In the genomic region with DNA sequence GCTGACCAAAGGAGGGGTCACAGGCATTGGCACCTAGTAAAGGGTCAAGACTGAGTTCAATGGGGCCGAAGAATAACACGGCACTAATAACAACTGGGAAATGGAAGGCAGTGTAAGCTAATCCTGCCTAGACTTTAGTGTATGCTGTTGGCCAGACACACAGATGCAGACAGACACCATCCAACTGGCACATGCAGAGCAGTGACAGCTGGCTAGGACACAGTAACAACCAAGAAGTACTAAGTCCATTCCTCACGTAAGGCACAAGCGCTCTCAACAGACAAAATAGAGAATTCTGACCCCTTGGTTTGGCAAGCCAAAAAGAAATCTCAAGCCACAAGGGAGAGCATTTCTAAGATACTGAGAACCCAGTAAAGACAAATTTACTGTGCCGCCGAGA, we compare ENCODE assay signal across 15 mouse cellular contexts. TPM values are rescaled to one million over a fixed set of nuclear protein-coding genes. Genes with fewer than 3 reads are reported as not detected.
DNase-seq lines count a peak whose midpoint lies in the region; ATAC-seq and TF ChIP-seq lines count a peak whose summit lies in the region.
"Had no signal": no experiment of that assay in that cellular context is flagged by ENCODE, and none has a peak within 500 bp of the region (broad histone marks: within the 10 kb centered on the region; RNA-seq: fewer than 3 reads in every experiment).

No protein-coding gene starts in this region.

- ATAC-seq in heart, embryonic 16.5 days (replicated peaks; ENCODE audit: extremely low read depth, insufficient read depth, low FRiP score), result no peak
- ATAC-seq in midbrain, postnatal 0 days (ENCODE audit: low FRiP score), result no peak
- ATAC-seq: midbrain, embryonic 15.5 days had no signal

- no peaks in the 10 kb centered on the region for H3K9me3 ChIP-seq in heart, embryonic 16.5 days (replicated peaks; ENCODE audit: control insufficient read depth, low read length)
- no peaks in the 10 kb centered on the region for H3K9me3 ChIP-seq in midbrain, embryonic 10.5 days (replicated peaks)
- H3K9me3 ChIP-seq in midbrain, postnatal 0 days (ENCODE audit: low read length), result no peaks in the 10 kb centered on the region
- H3K9me3 ChIP-seq: midbrain, embryonic 15.5 days had no signal

- peak overlapping the region; percentile 9; the same call in 1 of the 2 replicates for H3K27ac ChIP-seq in heart, embryonic 16.5 days (ENCODE audit: low read length)
- 0 out of 2 replicates have a peak overlapping the region, but pooled peaks have one; percentile 4 for H3K27ac ChIP-seq in midbrain, embryonic 10.5 days (replicated peaks)
- H3K27ac ChIP-seq in midbrain, postnatal 0 days (ENCODE audit: low read depth, low read length), result no peak overlapping the region
- H3K27ac ChIP-seq: left cerebral cortex, adult 2 months; midbrain, embryonic 15.5 days had no signal

- TF ChIP-seq CTCF in midbrain, postnatal 0 days (IDR thresholded peaks at IDR 0.05), result no peak

- H3K36me3 ChIP-seq in heart, embryonic 16.5 days (ENCODE audit: control insufficient read depth, insufficient read depth), result no peaks in the 10 kb centered on the region
- no peaks in the 10 kb centered on the region for H3K36me3 ChIP-seq in midbrain, embryonic 10.5 days
- no peaks in the 10 kb centered on the region for H3K36me3 ChIP-seq in midbrain, postnatal 0 days (ENCODE audit: insufficient read depth, low read length)
- H3K36me3 ChIP-seq: midbrain, embryonic 15.5 days had no signal

- intact Hi-C loops in heart, postnatal 14 days (cut with DNase I), result loop anchor here (5.0 kb wide), 4 partner anchors 47 to 112 kb away; no protein-coding TSS in a partner anchor

- peaks cover 36% of the 10 kb centered on the region for H3K4me1 ChIP-seq in heart, embryonic 16.5 days (ENCODE audit: control insufficient read depth, insufficient read depth, low read length)
- H3K4me1 ChIP-seq in midbrain, embryonic 10.5 days, result peaks cover 37% of the 10 kb centered on the region
- peaks cover 16% of the 10 kb centered on the region; the same call in 1 of the 2 replicates for H3K4me1 ChIP-seq in midbrain, postnatal 0 days (ENCODE audit: insufficient read depth, low read length)

- H3K4me2 ChIP-seq in heart, embryonic 16.5 days (ENCODE audit: low read depth, low read length), result peak overlapping the region; percentile 8; the same call in 1 of the 2 replicates
- no peak overlapping the region for H3K4me2 ChIP-seq in midbrain, postnatal 0 days (ENCODE audit: low read depth, low read length, poor library complexity, severe bottlenecking)
- H3K4me2 ChIP-seq: midbrain, embryonic 15.5 days had no signal

- H3K9ac ChIP-seq in heart, embryonic 16.5 days (ENCODE audit: low read length), result no peak overlapping the region
- H3K9ac ChIP-seq in midbrain, postnatal 0 days (replicated peaks; ENCODE audit: low read length, poor library complexity, severe bottlenecking), result no peak overlapping the region
- H3K9ac ChIP-seq: midbrain, embryonic 15.5 days had no signal

- H3K27me3 ChIP-seq in heart, embryonic 16.5 days (ENCODE audit: control insufficient read depth, insufficient read depth, low read length), result no peaks in the 10 kb centered on the region
- no peaks in the 10 kb centered on the region for H3K27me3 ChIP-seq in midbrain, embryonic 10.5 days (ENCODE audit: low read depth, poor library complexity, severe bottlenecking)
- no peaks in the 10 kb centered on the region for H3K27me3 ChIP-seq in midbrain, postnatal 0 days (ENCODE audit: insufficient read depth, low read length)
- H3K27me3 ChIP-seq: midbrain, embryonic 15.5 days had no signal

- peak; percentile 41 for DNase-seq in gastrocnemius, adult 18-20 months (ENCODE audit: low spot score)
- no peak for DNase-seq in gastrocnemius, postnatal 4 days (ENCODE audit: low spot score in 2 of 2)
- DNase-seq in heart, postnatal 14 days, result no peak
- no peak for DNase-seq in midbrain, embryonic 10.5 days (ENCODE audit: low spot score)
- DNase-seq in midbrain, postnatal 0 days (ENCODE audit: low spot score), result no peak
- no peak for DNase-seq in left cerebral cortex, adult 18-20 months (ENCODE audit: low spot score in 2 of 2)
- DNase-seq in ovary, postnatal 10 days (ENCODE audit: low spot score), result no peak
- DNase-seq: adrenal gland, adult 2 months; cerebellum, adult 18-20 months; kidney, adult 9 months; lung, postnatal 36 days; thymus, postnatal 14 days had no signal

- H3K4me3 ChIP-seq in heart, embryonic 16.5 days (ENCODE audit: low read length), result no peak overlapping the region
- no peak overlapping the region for H3K4me3 ChIP-seq in midbrain, embryonic 10.5 days
- no peak overlapping the region for H3K4me3 ChIP-seq in midbrain, postnatal 0 days (ENCODE audit: low read depth, low read length)
- H3K4me3 ChIP-seq: left cerebral cortex, adult 2 months; midbrain, embryonic 15.5 days had no signal

- WGBS in heart, embryonic 16.5 days, result 62% methylated on average over 6 of the region's 6 CpGs
- 72% methylated on average over 6 of the region's 6 CpGs for WGBS in midbrain, embryonic 10.5 days
- WGBS in midbrain, postnatal 0 days, result 64% methylated on average over 6 of the region's 6 CpGs

RNA-seq across cellular contexts. Expression of a gene that starts 8.7 kb away (rescaled TPM):
- 10 to 100 TPM; 29.1 to 32.1 TPM for total RNA-seq in gastrocnemius, adult 18-20 months (2021)
- 10 to 100 TPM; 77.1 to 88.6 TPM for total RNA-seq in gastrocnemius, postnatal 4 days (2021)
- polyA plus RNA-seq in heart, embryonic 16.5 days (2015; fragmentation: Nextera tagmentation; extraction: Ambion mirVana), result 8.9 and 9.0 TPM in 2 replicates
- 10 to 100 TPM; 40.1 to 42.7 TPM for total RNA-seq in heart, postnatal 14 days (2021)
- 10.3 and 12.5 TPM in 2 replicates for polyA plus RNA-seq in midbrain, embryonic 10.5 days (2016; fragmentation: Nextera tagmentation; extraction: Ambion mirVana)
- total RNA-seq in midbrain, postnatal 0 days (2014; rRNA removed), result 25.8 and 36.8 TPM in 2 replicates
- polyA plus RNA-seq in midbrain, postnatal 0 days (2015; fragmentation: Nextera tagmentation; extraction: Ambion mirVana), result 8.6 and 11.1 TPM in 2 replicates
- total RNA-seq in left cerebral cortex, adult 18-20 months (2021), result 10 to 100 TPM; 51.7 to 55.0 TPM
